Mouse (Mus musculus): ENCODE measurements at regions not wholly inside any gene's neighbourhood (a gene's known extent, or its start where the extent isn't known, plus 50 kb on each side); places are given as distances from the start of the nearest gene placed in this dataset.
A peak's percentile ranks its signal among the peaks of the same experiment; 100 is the strongest.

DNA sequence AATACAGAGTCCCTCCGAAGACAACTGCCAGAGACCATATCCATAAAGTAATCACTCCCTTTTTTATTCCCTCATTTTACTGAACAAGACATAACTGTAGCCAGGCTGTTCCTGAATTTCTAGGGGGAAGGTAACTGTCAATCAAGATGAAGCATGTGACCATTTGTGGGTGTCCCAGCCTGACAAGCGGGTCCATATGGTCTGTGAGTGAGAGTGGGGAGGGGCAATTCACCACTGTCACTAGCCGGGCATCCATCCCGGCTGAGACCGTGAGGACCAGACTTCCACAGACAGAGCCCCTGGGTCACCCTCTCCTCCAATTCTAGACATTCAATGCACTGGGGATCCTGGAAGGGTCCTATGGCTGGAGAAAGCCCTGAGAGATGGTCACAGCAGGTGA lies 54.6 kb downstream of the Gm11733 start:
- Histone ChIP-seq H3K9me3 (replicated peaks) (no peaks in the 10 kb centered on the region), H3K4me3 (no peak overlapping the region), H3K9ac (no peak overlapping the region), H3K36me3 (no peaks in the 10 kb centered on the region), H3K27ac (no peak overlapping the region), H3K27me3 (peaks cover 8% of the 10 kb centered on the region; the same call in 1 of the 2 replicates), H3K4me2 (no peak overlapping the region), H3K4me1 (replicated peaks) (peaks cover 18% of the 10 kb centered on the region)
- ATAC-seq (replicated peaks; ENCODE audit: insufficient number of reproducible peaks, insufficient read depth, low FRiP score, low read depth) = no peak
- 70% methylated on average over 5 of the region's 5 CpGs for WGBS

DNA sequence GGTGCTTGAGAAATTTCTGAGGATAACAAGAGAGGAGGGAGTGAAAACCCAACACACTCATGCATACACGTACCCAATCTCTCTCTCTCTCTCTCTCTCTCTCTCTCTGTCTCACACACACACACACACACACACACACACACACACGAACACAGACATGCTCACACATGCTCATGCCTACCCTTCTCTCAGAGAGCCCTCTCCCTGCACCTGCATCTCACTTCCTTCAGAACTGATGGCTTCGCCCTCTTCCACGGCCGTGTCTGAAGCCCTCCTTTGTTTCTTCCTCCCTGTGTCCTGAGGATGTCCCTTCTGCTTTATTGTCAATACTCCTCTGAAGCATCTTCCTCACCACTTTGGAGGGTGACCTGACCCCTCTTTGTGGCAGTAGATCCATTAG lies 56.4 kb downstream of the Gm11733 start:
- H3K27ac ChIP-seq = no peak overlapping the region
- no peak for ATAC-seq (replicated peaks; ENCODE audit: insufficient number of reproducible peaks, insufficient read depth, low FRiP score, low read depth)
- peaks cover 6% of the 10 kb centered on the region; the same call in 1 of the 2 replicates for H3K27me3 ChIP-seq
- H3K36me3 ChIP-seq = no peaks in the 10 kb centered on the region
- H3K9ac ChIP-seq = no peak overlapping the region
- H3K4me1 ChIP-seq (replicated peaks) = peaks cover 8% of the 10 kb centered on the region
- no peak overlapping the region for H3K4me2 ChIP-seq
- 43% methylated on average over 5 of the region's 5 CpGs for WGBS
- no peaks in the 10 kb centered on the region for H3K9me3 ChIP-seq (replicated peaks)
- no peak overlapping the region for H3K4me3 ChIP-seq

DNA sequence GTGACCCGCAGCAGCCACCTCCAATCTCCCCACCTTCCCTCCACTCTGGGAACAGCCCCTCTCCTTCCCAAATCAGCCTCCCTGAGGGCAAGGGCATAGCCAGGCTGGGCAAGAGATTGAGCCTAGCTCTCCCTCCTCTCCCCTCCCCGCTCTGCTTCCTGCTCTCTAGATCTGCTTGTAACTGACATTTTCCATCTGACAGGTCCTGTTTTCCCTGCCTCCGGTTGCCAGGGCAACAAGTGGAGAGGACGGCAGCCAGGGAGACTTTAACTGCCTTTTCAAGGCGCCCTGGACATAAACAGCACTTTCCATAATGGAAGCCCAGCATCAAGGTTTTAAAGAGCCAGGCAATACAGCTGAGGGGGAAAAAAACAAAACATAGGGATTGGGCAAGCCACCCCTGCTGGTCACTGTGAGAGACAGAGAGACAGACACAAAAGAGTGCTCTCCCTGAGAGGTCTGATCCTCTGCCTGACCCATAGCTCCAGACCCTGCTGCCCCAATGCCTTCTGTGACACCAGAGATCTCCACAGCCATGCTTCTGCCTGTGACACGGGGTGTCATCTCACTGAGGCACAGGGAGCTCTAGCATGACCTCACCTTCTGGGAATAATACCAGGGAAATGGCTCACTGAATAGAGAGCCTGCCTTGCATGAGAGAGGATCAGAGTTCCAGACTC lies 57.2 kb downstream of the Gm11733 start:
- Histone ChIP-seq H3K36me3 (no peaks in the 10 kb centered on the region), H3K4me3 (no peak overlapping the region), H3K27me3 (peaks cover 10% of the 10 kb centered on the region; the same call in 1 of the 2 replicates), H3K4me1 (replicated peaks) (peaks cover 7% of the 10 kb centered on the region; the same call in 1 of the 2 replicates), H3K27ac (no peak overlapping the region), H3K9ac (no peak overlapping the region), H3K9me3 (replicated peaks) (no peaks in the 10 kb centered on the region), H3K4me2 (no peak overlapping the region)
- no peak; the same call in 1 of the 2 replicates for ATAC-seq (replicated peaks; ENCODE audit: insufficient number of reproducible peaks, insufficient read depth, low FRiP score, low read depth)
- 5% methylated on average over 6 of the region's 6 CpGs for WGBS

- Histone ChIP-seq H3K27ac (no peak overlapping the region), H3K4me3 (no peak overlapping the region), H3K9me3 (replicated peaks) (no peaks in the 10 kb centered on the region), H3K36me3 (no peaks in the 10 kb centered on the region), H3K9ac (no peak overlapping the region), H3K27me3 (peaks cover 13% of the 10 kb centered on the region; the same call in 1 of the 2 replicates), H3K4me2 (no peak overlapping the region), H3K4me1 (replicated peaks) (peaks cover 7% of the 10 kb centered on the region; the same call in 1 of the 2 replicates)
- ATAC-seq (replicated peaks; ENCODE audit: insufficient number of reproducible peaks, insufficient read depth, low FRiP score, low read depth) = no peak
- 33% methylated on average over 6 of the region's 6 CpGs for WGBS
Observed at GRCm38 (mm10) chr11:117543191-117543590, 59.0 kb downstream of the Gm11733 start.

DNA sequence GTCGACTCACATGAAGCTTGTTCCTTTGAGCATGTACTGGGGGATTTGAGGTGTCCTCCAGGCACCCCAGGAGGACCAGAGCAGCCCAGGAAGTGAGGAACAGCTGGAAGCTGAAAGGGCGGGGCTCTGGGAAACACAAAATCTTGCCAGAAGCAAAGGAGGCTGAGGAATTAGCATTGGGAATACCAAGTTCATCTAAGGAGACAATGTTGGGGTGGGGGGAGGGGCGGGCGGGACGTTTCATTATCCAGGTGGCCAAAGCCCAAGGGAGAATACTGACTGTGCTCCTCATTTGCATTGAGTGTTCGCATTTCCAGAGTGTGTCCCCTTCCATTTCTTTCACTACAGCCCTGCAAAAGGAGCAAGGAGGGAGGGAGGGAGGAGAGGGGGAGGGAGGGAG lies 60.3 kb downstream of the Gm11733 start:
- 36% methylated on average over 6 of the region's 6 CpGs for WGBS
- ATAC-seq (replicated peaks; ENCODE audit: insufficient number of reproducible peaks, insufficient read depth, low FRiP score, low read depth) = no peak

GRCm38 (mm10) chr11:117544926-117545325 lies 60.8 kb downstream of the Gm11733 start:
- Histone ChIP-seq H3K27ac (no peak overlapping the region), H3K4me2 (no peak overlapping the region), H3K4me1 (replicated peaks) (peaks cover 7% of the 10 kb centered on the region; the same call in 1 of the 2 replicates), H3K4me3 (no peak overlapping the region), H3K9me3 (replicated peaks) (no peaks in the 10 kb centered on the region), H3K9ac (no peak overlapping the region), H3K27me3 (peaks cover 10% of the 10 kb centered on the region; the same call in 1 of the 2 replicates), H3K36me3 (no peaks in the 10 kb centered on the region)
- no peak for ATAC-seq (replicated peaks; ENCODE audit: insufficient number of reproducible peaks, insufficient read depth, low FRiP score, low read depth)
- WGBS = 46% methylated on average over 3 of the region's 3 CpGs

More for the DNA sequence above, 60.3 kb downstream of the Gm11733 start:
- peaks cover 13% of the 10 kb centered on the region; the same call in 1 of the 2 replicates for H3K27me3 ChIP-seq
- peaks cover 7% of the 10 kb centered on the region; the same call in 1 of the 2 replicates for H3K4me1 ChIP-seq (replicated peaks)
- no peak overlapping the region for H3K4me3 ChIP-seq
- H3K27ac ChIP-seq = no peak overlapping the region
- H3K36me3 ChIP-seq = no peaks in the 10 kb centered on the region
- H3K9ac ChIP-seq = no peak overlapping the region
- no peak overlapping the region for H3K4me2 ChIP-seq
- no peaks in the 10 kb centered on the region for H3K9me3 ChIP-seq (replicated peaks)

DNA sequence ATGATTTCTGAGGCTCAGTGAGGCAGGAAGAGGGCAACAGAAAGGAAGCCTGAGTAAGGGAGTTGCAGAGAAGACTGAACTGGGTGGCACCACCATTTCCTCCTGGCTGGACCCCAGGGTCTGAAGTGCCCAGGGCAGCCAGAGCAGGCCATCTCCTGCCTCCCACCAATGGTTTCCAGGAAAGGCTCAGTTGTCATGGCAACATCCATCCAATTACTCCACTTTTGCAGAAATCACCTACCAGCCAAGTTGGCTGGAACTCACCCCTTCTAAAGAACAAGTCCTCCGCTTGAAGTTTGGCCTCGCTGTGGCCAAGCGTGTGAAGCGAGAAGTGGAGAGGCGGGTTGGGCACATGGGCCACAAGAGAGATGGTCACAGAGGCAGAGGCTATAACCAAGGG lies 67.8 kb downstream of the Gm11733 start:
- H3K4me3 ChIP-seq = no peak overlapping the region
- H3K4me2 ChIP-seq = no peak overlapping the region
- no peaks in the 10 kb centered on the region for H3K9me3 ChIP-seq (replicated peaks)
- H3K27ac ChIP-seq = no peak overlapping the region
- H3K9ac ChIP-seq = no peak overlapping the region
- H3K27me3 ChIP-seq = peaks cover 1% of the 10 kb centered on the region; the same call in 1 of the 2 replicates
- no peaks in the 10 kb centered on the region for H3K4me1 ChIP-seq (replicated peaks)
- no peak for ATAC-seq (replicated peaks; ENCODE audit: insufficient number of reproducible peaks, insufficient read depth, low FRiP score, low read depth)
- no peaks in the 10 kb centered on the region for H3K36me3 ChIP-seq
- WGBS = 95% methylated on average over 5 of the region's 5 CpGs

GRCm38 (mm10) chr11:117552430-117552969 lies 68.3 kb downstream of the Gm11733 start:
- H3K4me1 ChIP-seq (replicated peaks) = no peaks in the 10 kb centered on the region
- H3K36me3 ChIP-seq = no peaks in the 10 kb centered on the region
- 84% methylated on average over 8 of the region's 8 CpGs for WGBS
- H3K27ac ChIP-seq = no peak overlapping the region
- H3K9ac ChIP-seq = no peak overlapping the region
- H3K4me2 ChIP-seq = no peak overlapping the region
- H3K4me3 ChIP-seq = no peak overlapping the region
- no peaks in the 10 kb centered on the region for H3K27me3 ChIP-seq
- ATAC-seq (replicated peaks; ENCODE audit: insufficient number of reproducible peaks, insufficient read depth, low FRiP score, low read depth) = no peak
- H3K9me3 ChIP-seq (replicated peaks) = no peaks in the 10 kb centered on the region

DNA sequence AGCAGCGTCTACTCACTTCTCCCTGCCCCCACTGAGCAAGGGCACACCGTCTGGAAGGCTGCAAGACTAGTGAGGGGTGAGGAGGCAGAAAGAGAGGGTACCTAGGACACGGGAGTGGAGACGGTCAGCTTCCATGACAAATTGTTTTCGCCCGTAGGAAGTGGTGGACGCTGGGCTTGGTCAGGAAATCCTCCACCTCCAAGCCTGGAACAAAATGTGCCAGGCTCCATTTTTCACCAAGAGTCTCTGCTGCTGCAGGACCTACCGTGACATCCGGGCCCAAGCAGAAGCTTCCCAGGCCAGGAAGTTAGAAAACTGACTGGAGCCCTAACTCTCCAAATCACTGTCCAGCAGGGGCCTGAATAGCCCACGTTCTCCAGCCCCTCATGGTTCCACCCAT lies 69.9 kb downstream of the Gm11733 start:
- 44% methylated on average over 10 of the region's 10 CpGs for WGBS
- Histone ChIP-seq H3K9me3 (replicated peaks) (no peaks in the 10 kb centered on the region), H3K4me3 (no peak overlapping the region), H3K27me3 (no peaks in the 10 kb centered on the region), H3K4me2 (no peak overlapping the region), H3K9ac (no peak overlapping the region), H3K36me3 (no peaks in the 10 kb centered on the region), H3K27ac (no peak overlapping the region), H3K4me1 (replicated peaks) (no peaks in the 10 kb centered on the region)
- ATAC-seq (replicated peaks; ENCODE audit: insufficient number of reproducible peaks, insufficient read depth, low FRiP score, low read depth) = no peak

- Histone ChIP-seq H3K36me3 (no peaks in the 10 kb centered on the region), H3K9me3 (replicated peaks) (0 out of 2 replicates have a peak, but pooled peaks cover 3% of the 10 kb centered on the region), H3K27me3 (no peaks in the 10 kb centered on the region), H3K4me1 (replicated peaks) (no peaks in the 10 kb centered on the region), H3K27ac (peak overlapping the region; percentile 31), H3K9ac (no peak overlapping the region), H3K4me2 (0 out of 2 replicates have a peak overlapping the region, but pooled peaks have one; percentile 6), H3K4me3 (no peak overlapping the region)
- ATAC-seq (replicated peaks; ENCODE audit: insufficient number of reproducible peaks, insufficient read depth, low FRiP score, low read depth) = peak; percentile 78
- WGBS = 66% methylated on average over 16 of the region's 16 CpGs
Observed at GRCm38 (mm10) chr11:117557474-117558381, 73.6 kb downstream of the Gm11733 start.

GRCm38 (mm10) chr11:117559839-117560238 lies 75.7 kb downstream of the Gm11733 start:
- no peaks in the 10 kb centered on the region for H3K27me3 ChIP-seq
- H3K9ac ChIP-seq = no peak overlapping the region
- H3K9me3 ChIP-seq (replicated peaks) = 0 out of 2 replicates have a peak, but pooled peaks cover 3% of the 10 kb centered on the region
- no peak overlapping the region for H3K4me3 ChIP-seq
- no peaks in the 10 kb centered on the region for H3K36me3 ChIP-seq
- ATAC-seq (replicated peaks; ENCODE audit: insufficient number of reproducible peaks, insufficient read depth, low FRiP score, low read depth) = no peak
- H3K27ac ChIP-seq = no peak overlapping the region
- no peak overlapping the region for H3K4me2 ChIP-seq
- no peaks in the 10 kb centered on the region for H3K4me1 ChIP-seq (replicated peaks)

Measured in heart, embryonic 15.5 days (tissue).